Mouse (Mus musculus): ENCODE results near the gene Paqr6. TPM values are rescaled to one million over a fixed set of nuclear protein-coding genes. Genes with fewer than 3 reads are reported as not detected.

The Paqr6 gene
- polyA plus RNA-seq, 1 experiment from 2014 or later = 0.15 TPM

- Histone ChIP-seq H3K9me3 (ENCODE audit: control insufficient read depth, low read length) (no peaks in the 10 kb centered on the region), H3K27ac (ENCODE audit: low read depth, low read length) (no peak overlapping the region), H3K36me3 (ENCODE audit: control insufficient read depth, insufficient read depth, low read length) (peaks cover 2% of the 10 kb centered on the region; the same call in 1 of the 2 replicates), H3K4me1 (ENCODE audit: control insufficient read depth, insufficient read depth, low read length) (peaks cover 5% of the 10 kb centered on the region; the same call in 1 of the 2 replicates), H3K27me3 (ENCODE audit: control insufficient read depth, insufficient read depth, low read length) (no peaks in the 10 kb centered on the region), H3K4me2 (no peak overlapping the region), H3K9ac (ENCODE audit: low read length) (no peak overlapping the region), H3K4me3 (ENCODE audit: low read depth, low read length) (no peak overlapping the region)
- 94% methylated on average over 10 of the region's 10 CpGs for WGBS
- ATAC-seq (ENCODE audit: low FRiP score) = no peak
- no peak for DNase-seq (ENCODE audit: low spot score, missing footprints)
Measured at GRCm38 (mm10) chr3:88403522-88404230, 39.3 kb downstream of the Paqr6 start.

GRCm38 (mm10) chr3:88407090-88407489, 42.7 kb downstream of the Paqr6 start:
- no peaks in the 10 kb centered on the region for H3K27me3 ChIP-seq (ENCODE audit: control insufficient read depth, insufficient read depth, low read length)
- H3K9ac ChIP-seq (ENCODE audit: low read length) = no peak overlapping the region
- WGBS = 2% methylated on average over 2 of the region's 2 CpGs
- H3K4me3 ChIP-seq (ENCODE audit: low read depth, low read length) = no peak overlapping the region
- peaks cover 3% of the 10 kb centered on the region; the same call in 1 of the 2 replicates for H3K36me3 ChIP-seq (ENCODE audit: control insufficient read depth, insufficient read depth, low read length)
- H3K4me2 ChIP-seq = no peak overlapping the region
- no peak for ATAC-seq (ENCODE audit: low FRiP score)
- no peak overlapping the region for H3K27ac ChIP-seq (ENCODE audit: low read depth, low read length)
- DNase-seq (ENCODE audit: low spot score, missing footprints) = peak; percentile 95
- H3K4me1 ChIP-seq (ENCODE audit: control insufficient read depth, insufficient read depth, low read length) = peaks cover 18% of the 10 kb centered on the region
- H3K9me3 ChIP-seq (ENCODE audit: control insufficient read depth, low read length) = no peaks in the 10 kb centered on the region

GRCm38 (mm10) chr3:88407529-88407928, 43.1 kb downstream of the Paqr6 start:
- peaks cover 5% of the 10 kb centered on the region; the same call in 1 of the 2 replicates for H3K36me3 ChIP-seq (ENCODE audit: control insufficient read depth, insufficient read depth, low read length)
- WGBS = 66% methylated on average over 7 of the region's 7 CpGs
- no peak overlapping the region for H3K4me2 ChIP-seq
- no peak overlapping the region for H3K9ac ChIP-seq (ENCODE audit: low read length)
- H3K4me3 ChIP-seq (ENCODE audit: low read depth, low read length) = no peak overlapping the region
- no peaks in the 10 kb centered on the region for H3K27me3 ChIP-seq (ENCODE audit: control insufficient read depth, insufficient read depth, low read length)
- no peaks in the 10 kb centered on the region for H3K9me3 ChIP-seq (ENCODE audit: control insufficient read depth, low read length)
- peaks cover 18% of the 10 kb centered on the region for H3K4me1 ChIP-seq (ENCODE audit: control insufficient read depth, insufficient read depth, low read length)
- ATAC-seq (ENCODE audit: low FRiP score) (no peak), DNase-seq (ENCODE audit: low spot score, missing footprints) (no peak)
- H3K27ac ChIP-seq (ENCODE audit: low read depth, low read length) = no peak overlapping the region

- DNase-seq (ENCODE audit: low spot score, missing footprints) = no peak
- Histone ChIP-seq H3K27me3 (ENCODE audit: control insufficient read depth, insufficient read depth, low read length) (no peaks in the 10 kb centered on the region), H3K9me3 (ENCODE audit: control insufficient read depth, low read length) (no peaks in the 10 kb centered on the region), H3K36me3 (ENCODE audit: control insufficient read depth, insufficient read depth, low read length) (peaks cover 3% of the 10 kb centered on the region; the same call in 1 of the 2 replicates), H3K9ac (ENCODE audit: low read length) (peak overlapping the region; percentile 80), H3K27ac (ENCODE audit: low read depth, low read length) (no peak overlapping the region), H3K4me1 (ENCODE audit: control insufficient read depth, insufficient read depth, low read length) (peaks cover 18% of the 10 kb centered on the region), H3K4me3 (ENCODE audit: low read depth, low read length) (peak overlapping the region; percentile 52), H3K4me2 (peak overlapping the region; percentile 66)
- no peak for ATAC-seq (ENCODE audit: low FRiP score)
- 66% methylated on average over 5 of the region's 5 CpGs for WGBS
Measured at GRCm38 (mm10) chr3:88408953-88409352, 44.6 kb downstream of the Paqr6 start.

GRCm38 (mm10) chr3:88409741-88410644, 45.6 kb downstream of the Paqr6 start, which contains the start of gene Pmf1:
Pmf1 (minus strand) TSS chr3:88410331.
- Histone ChIP-seq H3K9ac (ENCODE audit: low read length) (peak within 1 kb of the TSS; percentile 80), H3K27ac (ENCODE audit: low read depth, low read length) (peak within 1 kb of the TSS; percentile 82), H3K27me3 (ENCODE audit: control insufficient read depth, insufficient read depth, low read length) (no peaks in the 10 kb centered on the region), H3K36me3 (ENCODE audit: control insufficient read depth, insufficient read depth, low read length) (peaks cover 3% of the 10 kb centered on the region; the same call in 1 of the 2 replicates), H3K4me3 (ENCODE audit: low read depth, low read length) (peak within 1 kb of the TSS; percentile 52), H3K4me2 (peak within 1 kb of the TSS; percentile 66), H3K9me3 (ENCODE audit: control insufficient read depth, low read length) (no peaks in the 10 kb centered on the region), H3K4me1 (ENCODE audit: control insufficient read depth, insufficient read depth, low read length) (peaks cover 18% of the 10 kb centered on the region)
- WGBS = under 1% methylated on average over 54 of the region's 54 CpGs
- ATAC-seq (ENCODE audit: low FRiP score) (peak; percentile 93), DNase-seq (ENCODE audit: low spot score, missing footprints) (peak; percentile 99)

GRCm38 (mm10) chr3:88410645-88411031, 46.3 kb downstream of the Paqr6 start:
- Histone ChIP-seq H3K36me3 (ENCODE audit: control insufficient read depth, insufficient read depth, low read length) (peaks cover 3% of the 10 kb centered on the region; the same call in 1 of the 2 replicates), H3K9ac (ENCODE audit: low read length) (peak overlapping the region; percentile 80), H3K4me3 (ENCODE audit: low read depth, low read length) (peak overlapping the region; percentile 52), H3K27me3 (ENCODE audit: control insufficient read depth, insufficient read depth, low read length) (no peaks in the 10 kb centered on the region), H3K9me3 (ENCODE audit: control insufficient read depth, low read length) (no peaks in the 10 kb centered on the region), H3K4me2 (peak overlapping the region; percentile 66), H3K27ac (ENCODE audit: low read depth, low read length) (peak overlapping the region; percentile 4; the same call in 1 of the 2 replicates), H3K4me1 (ENCODE audit: control insufficient read depth, insufficient read depth, low read length) (peaks cover 18% of the 10 kb centered on the region)
- 26% methylated on average over 7 of the region's 7 CpGs for WGBS
- no peak for DNase-seq (ENCODE audit: low spot score, missing footprints)
- ATAC-seq (ENCODE audit: low FRiP score) = no peak

GRCm38 (mm10) chr3:88411681-88412080, 47.3 kb downstream of the Paqr6 start:
- WGBS = 94% methylated on average over 4 of the region's 4 CpGs
- H3K27ac ChIP-seq (ENCODE audit: low read depth, low read length) = no peak overlapping the region

GRCm38 (mm10) chr3:88412636-88413035, 48.3 kb downstream of the Paqr6 start:
- Histone ChIP-seq H3K36me3 (ENCODE audit: control insufficient read depth, insufficient read depth, low read length) (peaks cover 3% of the 10 kb centered on the region; the same call in 1 of the 2 replicates), H3K27ac (ENCODE audit: low read depth, low read length) (no peak overlapping the region), H3K9me3 (ENCODE audit: control insufficient read depth, low read length) (no peaks in the 10 kb centered on the region), H3K4me1 (ENCODE audit: control insufficient read depth, insufficient read depth, low read length) (peaks cover 18% of the 10 kb centered on the region), H3K4me3 (ENCODE audit: low read depth, low read length) (no peak overlapping the region), H3K4me2 (no peak overlapping the region), H3K9ac (ENCODE audit: low read length) (no peak overlapping the region), H3K27me3 (ENCODE audit: control insufficient read depth, insufficient read depth, low read length) (no peaks in the 10 kb centered on the region)
- DNase-seq (ENCODE audit: low spot score, missing footprints) (no peak), ATAC-seq (ENCODE audit: low FRiP score) (no peak)
- 85% methylated on average over 11 of the region's 11 CpGs for WGBS

More at GRCm38 (mm10) chr3:88411681-88412080, 47.3 kb downstream of the Paqr6 start:
- DNase-seq (ENCODE audit: low spot score, missing footprints) (no peak), ATAC-seq (ENCODE audit: low FRiP score) (no peak)
- no peak overlapping the region for H3K4me2 ChIP-seq
- no peaks in the 10 kb centered on the region for H3K9me3 ChIP-seq (ENCODE audit: control insufficient read depth, low read length)
- no peak overlapping the region for H3K9ac ChIP-seq (ENCODE audit: low read length)
- H3K36me3 ChIP-seq (ENCODE audit: control insufficient read depth, insufficient read depth, low read length) = peaks cover 3% of the 10 kb centered on the region; the same call in 1 of the 2 replicates
- no peaks in the 10 kb centered on the region for H3K27me3 ChIP-seq (ENCODE audit: control insufficient read depth, insufficient read depth, low read length)
- no peak overlapping the region for H3K4me3 ChIP-seq (ENCODE audit: low read depth, low read length)
- H3K4me1 ChIP-seq (ENCODE audit: control insufficient read depth, insufficient read depth, low read length) = peaks cover 18% of the 10 kb centered on the region
